Mouse (Mus musculus) thymus, adult 2 months (tissue): ENCODE data around the gene Slc8a1. TPM values are rescaled to one million over a fixed set of nuclear protein-coding genes. Genes with fewer than 3 reads are reported as not detected.

Experiments
- DNase-seq: peaks from one replicate; pipeline ENCODE4 v3.0.0; 2021
- H3K27ac ChIP-seq: fragments of 200-500 bp; 2 replicates; pipeline ENCODE4 v1.5.1; 2012; ENCODE audit warnings: low read length, control low read depth; ENCODE audit not compliant: control insufficient read depth, insufficient read depth
- H3K27me3 ChIP-seq: fragments of 200-500 bp; 2 replicates; pipeline ENCODE4 v1.6.1; 2012; ENCODE audit warnings: mild to moderate bottlenecking, low read length, moderate library complexity, mixed read lengths; ENCODE audit not compliant: control insufficient read depth, insufficient read depth
- H3K36me3 ChIP-seq: fragments of 200-500 bp; 2 replicates; pipeline ENCODE4 v1.6.1; 2012; ENCODE audit warnings: mild to moderate bottlenecking, low read length, moderate library complexity; ENCODE audit not compliant: control insufficient read depth, insufficient read depth
- H3K4me1 ChIP-seq: fragments of 200-500 bp; replicated peaks from 2 replicates; pipeline ENCODE4 v1.6.1; 2012; ENCODE audit warnings: low read length; ENCODE audit not compliant: control insufficient read depth, insufficient read depth
- H3K4me3 ChIP-seq: fragments of 200-500 bp; 2 replicates; pipeline ENCODE4 v1.5.1; 2012; ENCODE audit warnings: mild to moderate bottlenecking, low read length, control low read depth, moderate library complexity; ENCODE audit not compliant: control insufficient read depth, insufficient read depth
- CTCF ChIP-seq: fragments of 200-500 bp; IDR thresholded peaks from 2 replicates; pipeline ENCODE4 v1.5.1; 2012; ENCODE audit warnings: mild to moderate bottlenecking, control low read depth, low read length, moderate library complexity, borderline replicate concordance; ENCODE audit not compliant: control insufficient read depth, poor library complexity, insufficient read depth; ENCODE audit errors: extremely low read depth
- POLR2A ChIP-seq: fragments of 200-500 bp; IDR thresholded peaks from 2 replicates; pipeline ENCODE4 v1.6.1; 2012; ENCODE audit warnings: mild to moderate bottlenecking, low read length, control low read depth, moderate library complexity; ENCODE audit not compliant: control insufficient read depth, poor library complexity, insufficient read depth; ENCODE audit errors: extremely low read depth
- whole genome bisulfite sequencing: fragments of 180-500 bp; shearing (Covaris S2); methylation state at CpG from one replicate; pipeline ENCODE4 v1.1.7; 2018; 5-methylcytosine and 5-hydroxymethylcytosine counted together
- polyA plus RNA-seq: library from polyadenylated mRNA; depleted of rRNA; stranded (reverse); fragments of >200 nt; gene quantifications from 2 replicates; pipeline ENCODE4 v1.2.3, GENCODE M21; 2012

Slc8a1 gene
- polyA plus RNA-seq, 1 experiment, result 3.1 TPM

- WGBS, result 93% methylated on average over 6 of the region's 6 CpGs
- H3K4me3 ChIP-seq, result no peak overlapping the region
- TF ChIP-seq POLR2A (no peak), CTCF (no peak)
- H3K27me3 ChIP-seq, result no peaks in the 10 kb centered on the region
- DNase-seq, result no peak
- no peak overlapping the region for H3K27ac ChIP-seq
- H3K4me1 ChIP-seq, result no peaks in the 10 kb centered on the region
- no peaks in the 10 kb centered on the region for H3K36me3 ChIP-seq
Observed at GRCm38 (mm10) chr17:81740576-81740975, 2.4 kb upstream of the Slc8a1 start.

GRCm38 (mm10) chr17:81737779-81738178 lies 398 bp downstream of the Slc8a1 start:
- WGBS, result 87% methylated on average over 2 of the region's 2 CpGs
- no peaks in the 10 kb centered on the region for H3K36me3 ChIP-seq
- no peak overlapping the region for H3K27ac ChIP-seq
- DNase-seq, result no peak
- H3K4me1 ChIP-seq, result no peaks in the 10 kb centered on the region
- no peak for TF ChIP-seq CTCF
- TF ChIP-seq POLR2A, result no peak
- H3K27me3 ChIP-seq, result no peaks in the 10 kb centered on the region
- H3K4me3 ChIP-seq, result no peak overlapping the region

- Histone ChIP-seq H3K27ac (no peak overlapping the region), H3K27me3 (no peaks in the 10 kb centered on the region), H3K4me1 (no peaks in the 10 kb centered on the region), H3K36me3 (no peaks in the 10 kb centered on the region), H3K4me3 (no peak overlapping the region)
- WGBS, result 94% methylated on average over 4 of the region's 4 CpGs
- TF ChIP-seq CTCF (no peak), POLR2A (no peak)
- DNase-seq, result no peak
Observed at GRCm38 (mm10) chr17:81737309-81737708, 868 bp downstream of the Slc8a1 start.

- Histone ChIP-seq H3K27me3 (no peaks in the 10 kb centered on the region), H3K4me3 (no peak overlapping the region), H3K36me3 (no peaks in the 10 kb centered on the region), H3K4me1 (no peaks in the 10 kb centered on the region), H3K27ac (no peak overlapping the region)
- WGBS, result 94% methylated on average over 2 of the region's 2 CpGs
- no peak for DNase-seq
- no peak for TF ChIP-seq POLR2A
- no peak for TF ChIP-seq CTCF
Observed at GRCm38 (mm10) chr17:81735583-81735982, 2.6 kb downstream of the Slc8a1 start.

GRCm38 (mm10) chr17:81729891-81730290 lies 8.3 kb downstream of the Slc8a1 start:
- no peaks in the 10 kb centered on the region for H3K27me3 ChIP-seq
- TF ChIP-seq POLR2A (no peak), CTCF (no peak)
- WGBS, result 97% methylated on average over 4 of the region's 4 CpGs
- no peaks in the 10 kb centered on the region for H3K36me3 ChIP-seq
- no peak overlapping the region for H3K27ac ChIP-seq
- DNase-seq, result no peak
- H3K4me3 ChIP-seq, result no peak overlapping the region
- H3K4me1 ChIP-seq, result no peaks in the 10 kb centered on the region

- DNase-seq, result no peak
- Histone ChIP-seq H3K36me3 (no peaks in the 10 kb centered on the region), H3K27ac (no peak overlapping the region), H3K4me3 (no peak overlapping the region), H3K27me3 (no peaks in the 10 kb centered on the region), H3K4me1 (no peaks in the 10 kb centered on the region)
- WGBS, result 26% methylated on average over 1 of the region's 1 CpGs
- TF ChIP-seq POLR2A (no peak), CTCF (no peak)
Observed at GRCm38 (mm10) chr17:81712273-81712751, 25.9 kb downstream of the Slc8a1 start.

GRCm38 (mm10) chr17:81704761-81705160 lies 33.4 kb downstream of the Slc8a1 start:
- Histone ChIP-seq H3K27ac (no peak overlapping the region), H3K27me3 (no peaks in the 10 kb centered on the region), H3K4me1 (no peaks in the 10 kb centered on the region), H3K36me3 (no peaks in the 10 kb centered on the region), H3K4me3 (no peak overlapping the region)
- TF ChIP-seq CTCF (no peak), POLR2A (no peak)
- no peak for DNase-seq
- 12% methylated on average over 3 of the region's 3 CpGs for whole genome bisulfite sequencing
